Mouse (Mus musculus): ENCODE results near the gene Prkag2.

Prkag2 gene

DNA sequence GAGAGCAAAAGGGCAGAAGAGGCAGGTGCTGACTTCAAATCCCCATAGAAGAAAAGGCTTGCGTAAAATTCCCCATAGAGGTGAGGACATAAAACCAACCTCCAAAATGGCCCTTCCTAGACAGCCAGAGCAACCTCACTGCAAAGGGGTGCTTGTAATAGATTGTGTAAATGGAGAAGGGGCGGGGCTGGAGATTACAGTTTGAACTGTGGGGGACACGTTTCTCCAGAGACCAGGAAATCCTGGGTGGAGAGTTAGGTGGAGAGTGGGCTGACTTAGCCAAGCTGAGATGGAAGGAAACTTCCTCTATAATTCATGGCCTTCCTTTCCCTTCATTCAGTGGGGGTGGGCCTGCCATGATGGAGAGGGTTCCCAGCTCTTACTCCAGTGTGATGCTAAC lies 107.3 kb downstream of the Prkag2 start:
- DNase-seq = no peak

DNA sequence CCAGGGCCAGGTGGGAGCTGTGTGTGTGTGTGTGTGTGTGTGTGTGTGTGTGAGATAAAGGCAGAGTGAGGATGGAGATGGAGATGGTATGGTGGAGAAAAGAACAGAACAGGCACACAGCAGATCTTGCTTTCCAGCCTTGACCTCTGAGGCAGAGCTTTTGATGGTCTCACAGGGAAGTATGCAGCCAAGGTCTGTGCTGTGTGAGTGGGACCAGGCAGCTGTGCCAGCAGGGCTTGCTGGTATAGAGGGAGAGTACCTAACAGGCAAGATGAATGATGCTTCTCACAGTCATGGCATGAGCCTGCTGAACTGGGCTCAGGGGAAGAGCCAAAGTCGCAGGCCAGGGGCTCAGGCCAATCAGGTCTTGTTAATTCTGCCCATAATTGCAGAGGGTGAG lies 108.9 kb downstream of the Prkag2 start:
- DNase-seq = no peak

DNA sequence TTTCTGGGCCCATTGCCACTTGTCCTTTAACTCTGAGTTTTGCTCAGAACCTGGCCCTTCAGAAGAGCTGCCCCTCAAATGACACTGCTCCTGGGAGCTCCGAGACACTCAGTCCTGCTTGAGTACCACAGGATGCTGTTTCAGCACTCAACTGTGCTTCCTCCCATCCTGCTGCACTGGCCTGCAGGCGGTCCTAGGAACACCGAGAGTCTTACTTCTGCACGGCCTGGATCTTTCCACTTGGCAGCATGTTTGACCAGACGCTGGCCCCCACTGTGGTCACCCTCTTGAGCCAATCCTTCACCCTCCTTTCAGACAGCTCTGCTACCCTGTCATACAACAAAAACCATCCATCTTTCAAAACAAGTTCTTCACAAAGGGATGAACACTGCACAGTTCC lies 110.0 kb downstream of the Prkag2 start:
- DNase-seq = no peak

DNA sequence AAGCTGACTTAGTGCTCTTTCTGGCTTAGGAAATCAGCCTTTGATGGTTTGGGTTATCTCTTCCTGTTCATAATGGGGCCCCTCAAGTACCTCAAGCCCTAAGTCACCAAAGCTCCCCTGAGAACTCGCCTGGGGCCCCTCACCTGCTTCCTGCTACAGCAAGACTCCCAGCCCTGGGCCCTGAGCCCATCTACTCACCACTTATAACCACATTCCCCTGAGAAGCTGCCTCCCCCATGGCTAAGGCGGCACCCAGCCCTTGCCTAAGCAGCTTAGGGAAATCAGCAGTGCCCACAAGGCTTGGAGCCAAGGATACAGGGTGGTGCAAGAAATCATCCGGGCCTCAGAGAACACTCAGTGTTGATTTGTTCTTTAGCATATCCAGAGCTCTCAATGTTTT lies 110.8 kb downstream of the Prkag2 start:
- DNase-seq = peak; percentile 57 to 68

DNA sequence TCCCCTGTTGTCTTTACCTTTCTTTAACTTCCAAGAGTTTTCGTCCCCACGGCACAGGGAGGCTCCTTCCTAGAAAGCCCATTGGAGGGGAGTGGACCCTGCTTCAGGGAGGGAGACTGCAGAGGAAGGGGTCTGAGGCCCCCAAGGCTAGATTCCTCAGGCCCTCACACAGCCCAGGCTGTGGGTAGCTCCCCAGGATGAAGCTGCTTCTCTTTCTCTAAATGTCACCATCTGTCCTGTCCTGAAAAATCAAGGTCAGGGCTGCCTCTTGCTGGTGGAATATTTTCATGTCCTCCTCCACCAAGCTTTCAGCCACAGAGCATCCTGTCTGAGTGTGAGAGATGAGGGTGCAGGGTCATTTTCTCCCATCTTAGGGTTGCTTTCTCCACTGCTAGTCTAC lies 113.5 kb downstream of the Prkag2 start:
- no peak for DNase-seq

DNA sequence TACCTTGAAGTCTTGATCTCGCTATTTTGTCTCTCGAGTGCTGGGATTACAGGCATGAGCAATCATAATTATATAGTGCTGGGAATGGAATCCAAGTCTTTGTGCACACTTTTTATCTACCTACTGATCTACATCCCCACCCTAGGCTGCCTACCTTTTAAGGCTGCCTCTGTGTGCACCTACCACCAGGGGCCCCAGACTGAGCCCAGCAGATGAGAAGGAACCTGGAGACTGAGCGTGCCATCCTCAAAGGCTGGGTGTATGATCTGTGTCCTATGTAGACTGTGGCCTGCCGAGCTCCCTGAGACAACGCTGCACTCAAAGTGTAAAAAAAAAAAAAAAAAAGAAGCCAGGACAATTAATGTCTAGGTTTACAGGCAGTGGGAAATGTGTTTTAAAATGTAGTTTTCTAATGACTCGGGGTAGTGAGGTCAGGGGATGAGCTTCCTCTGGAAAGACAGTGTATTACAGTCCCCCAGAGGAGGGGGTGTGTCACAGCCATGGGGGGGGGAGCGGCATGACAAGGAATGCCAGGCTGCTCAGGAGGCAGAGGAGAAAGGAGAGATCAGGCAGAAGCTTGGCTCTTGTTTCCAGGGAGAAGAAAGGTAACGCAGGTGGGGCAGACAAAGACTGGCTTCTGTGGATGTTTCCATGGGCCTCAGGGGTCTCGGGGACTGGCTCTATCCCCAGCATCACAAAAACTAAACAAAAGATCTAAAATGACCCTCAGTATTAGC lies 114.1 kb downstream of the Prkag2 start:
- DNase-seq = no peak

DNA sequence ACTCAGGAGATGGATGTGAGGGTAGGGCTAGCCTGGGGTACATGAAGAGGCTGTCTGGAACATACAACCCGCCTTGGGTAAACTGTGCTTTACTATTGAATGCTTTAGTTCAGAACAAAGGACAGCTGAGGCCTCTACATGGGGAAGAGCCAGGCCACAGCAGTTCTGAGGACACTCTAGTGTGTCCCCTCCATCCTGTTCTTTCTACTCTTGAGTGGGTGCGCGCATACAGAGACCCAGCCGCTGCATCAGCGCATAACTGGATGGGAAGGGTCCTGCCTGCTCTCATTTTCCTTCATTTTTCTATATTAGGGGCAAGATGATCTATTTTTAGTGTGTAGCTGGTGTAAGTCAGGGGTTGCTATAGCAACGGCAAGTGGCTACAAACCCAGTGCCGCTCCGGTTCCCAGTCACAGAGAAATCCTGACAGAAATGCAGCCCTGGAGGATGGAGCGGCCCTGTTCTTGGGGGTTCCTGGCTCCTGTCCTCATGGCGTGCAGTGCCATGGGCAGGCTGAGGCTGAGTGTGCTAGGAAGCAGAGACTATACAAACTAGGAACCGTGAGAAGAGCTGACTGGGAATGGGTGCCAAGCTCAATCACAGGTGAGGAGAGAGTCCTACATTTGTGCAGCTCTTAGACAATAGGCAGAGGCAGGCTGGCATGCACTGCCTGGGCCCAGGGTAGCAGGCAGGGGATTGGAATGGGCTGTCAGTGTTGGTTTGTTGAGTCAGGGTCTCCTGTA lies 114.8 kb downstream of the Prkag2 start:
- DNase-seq = no peak

DNA sequence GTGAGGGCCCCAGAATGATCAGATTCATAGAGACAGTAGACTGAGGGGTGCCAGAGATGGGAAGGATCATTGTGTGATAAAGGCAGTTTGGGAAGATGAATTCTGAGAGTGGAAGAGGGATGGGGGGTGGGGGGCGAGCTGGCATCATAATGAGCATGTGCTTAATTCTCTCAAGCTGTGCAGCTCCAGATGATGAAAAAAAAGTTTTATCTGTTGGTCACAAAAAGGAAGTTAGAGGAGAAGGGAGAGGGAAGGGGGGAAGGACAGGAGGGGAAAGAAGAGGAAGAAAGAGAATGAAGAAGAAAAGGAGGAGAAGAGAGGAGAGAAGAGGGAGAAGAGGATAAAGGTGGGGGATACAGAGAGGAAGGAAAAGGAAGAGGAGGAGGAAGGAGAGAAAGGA lies 116.3 kb downstream of the Prkag2 start:
- DNase-seq = no peak

DNA sequence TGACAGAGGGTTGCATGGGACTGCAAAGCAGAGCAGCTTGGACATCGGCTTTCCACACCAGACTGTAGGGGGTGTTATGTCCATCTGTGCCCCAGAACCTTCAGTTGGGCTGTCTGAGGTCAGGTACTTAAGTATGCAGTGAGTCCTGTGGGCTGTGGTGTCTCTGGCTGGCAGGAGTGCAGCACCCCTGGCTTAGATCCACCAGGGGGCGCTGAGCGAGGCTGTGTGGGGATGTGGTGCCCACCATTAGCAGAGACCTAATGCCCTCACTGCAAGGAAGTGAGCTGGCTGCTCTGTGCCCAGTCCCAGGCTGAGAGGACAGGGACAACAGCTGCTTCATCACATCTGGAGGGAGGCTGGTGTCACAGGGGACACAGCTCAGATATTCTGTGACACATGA lies 116.9 kb downstream of the Prkag2 start:
- DNase-seq = peak; percentile 33 to 55

DNA sequence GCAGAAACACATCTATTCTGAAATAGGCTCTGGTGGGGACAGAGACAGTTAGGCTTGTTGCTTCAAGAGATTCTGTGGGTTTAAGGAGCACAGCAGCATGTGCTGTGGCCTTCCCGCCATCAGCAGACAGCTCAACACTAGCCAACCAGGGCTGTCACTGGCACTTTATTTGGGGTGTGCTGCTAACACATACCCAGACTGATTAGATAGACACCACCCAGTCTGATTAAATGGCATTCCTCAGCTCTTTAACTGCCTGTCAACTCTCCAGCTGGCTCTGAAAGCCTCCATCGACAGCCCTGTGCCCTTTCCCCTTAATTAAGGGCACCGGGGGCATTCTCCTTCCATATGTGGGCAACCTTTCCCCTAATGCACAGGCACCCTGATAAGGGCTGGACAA lies 118.2 kb downstream of the Prkag2 start:
- DNase-seq = no peak

DNA sequence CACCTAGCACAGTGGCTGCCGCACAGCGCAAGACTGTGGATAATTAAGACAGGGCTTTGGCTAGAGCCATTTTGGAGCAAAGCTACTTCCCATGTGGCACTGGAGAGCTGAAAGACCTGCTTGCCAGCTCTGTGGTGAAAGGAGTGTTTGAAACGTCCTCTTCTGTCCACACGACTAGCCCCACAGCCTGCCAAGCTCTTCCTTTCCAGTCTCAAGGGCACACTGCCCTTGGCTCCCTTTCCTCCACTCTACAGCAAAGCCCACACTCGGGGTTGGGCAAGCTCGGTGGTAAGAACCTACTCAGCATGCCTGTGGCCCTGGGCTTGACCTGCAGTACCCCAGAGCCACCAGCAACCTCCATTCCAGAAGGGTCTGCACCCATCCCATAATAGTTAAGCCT lies 118.7 kb downstream of the Prkag2 start:
- DNase-seq = peak; percentile 82 to 85

DNA sequence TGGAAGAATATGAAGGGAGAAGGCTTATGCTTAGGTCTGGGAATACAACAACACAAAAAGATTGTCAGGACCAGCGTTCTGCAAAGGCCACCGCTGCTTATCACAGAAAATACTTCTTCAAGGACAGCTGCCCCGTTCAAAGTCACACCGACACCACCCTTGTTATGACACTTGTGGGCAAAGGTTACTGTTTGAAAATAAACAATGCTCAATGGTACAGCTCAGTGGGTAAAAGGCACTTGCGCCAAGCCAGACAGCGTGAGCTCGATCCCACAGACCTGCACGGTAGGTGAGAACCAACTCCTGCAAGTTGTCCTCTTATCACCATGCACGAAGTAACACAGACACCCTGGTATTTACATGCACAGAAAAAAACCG lies 120.5 kb downstream of the Prkag2 start:
- no peak for DNase-seq

DNA sequence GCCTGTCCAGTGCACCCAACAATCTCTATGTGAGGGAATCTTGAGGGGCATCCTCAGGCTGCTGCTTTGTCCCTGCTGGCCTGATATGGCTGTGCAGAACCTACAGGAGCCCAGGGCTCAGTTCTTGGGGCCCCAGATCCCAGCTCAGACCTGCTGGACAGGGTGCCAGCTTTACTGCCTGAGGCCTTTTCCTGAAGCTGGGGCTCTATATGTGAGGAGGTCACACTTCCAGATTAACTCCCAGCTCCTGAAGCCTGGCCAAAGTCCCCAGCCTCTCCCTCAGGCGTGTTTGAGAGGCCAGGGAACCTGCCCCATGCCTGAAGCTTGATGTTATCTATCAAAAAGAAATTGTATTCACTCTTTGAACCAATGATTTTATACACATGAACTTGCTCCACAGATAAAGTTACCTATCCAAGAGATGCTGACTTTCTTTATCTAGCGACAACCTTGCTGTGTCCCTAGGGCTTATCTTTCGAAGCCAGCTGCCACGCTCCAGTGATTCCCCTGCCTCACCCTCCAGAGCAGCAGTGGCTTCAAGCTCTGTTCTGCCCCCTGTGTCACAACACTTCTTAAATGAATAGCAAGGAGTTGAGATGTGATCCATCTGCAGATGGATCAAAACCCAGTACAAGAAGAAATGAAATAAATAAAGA lies 121.0 kb downstream of the Prkag2 start:
- no peak for DNase-seq

DNA sequence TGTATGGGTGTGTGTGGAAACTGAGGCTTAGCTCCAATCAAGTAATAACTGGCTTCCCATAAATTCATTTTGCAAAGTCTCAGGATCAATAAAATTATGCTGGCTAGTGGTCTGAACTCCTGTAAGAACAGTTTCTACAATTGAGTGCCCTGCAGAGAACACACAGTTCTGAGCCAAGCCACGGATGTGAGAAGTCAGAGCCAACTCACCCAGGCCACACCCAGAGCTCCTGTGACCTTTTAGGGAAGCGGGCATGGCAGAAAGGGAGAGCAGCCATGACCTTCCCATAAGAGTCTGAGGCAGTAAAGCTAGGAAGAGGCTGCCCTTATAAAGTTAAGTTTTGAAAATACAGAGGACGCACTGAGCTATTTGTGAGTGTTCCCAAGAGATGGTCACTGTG lies 123.5 kb downstream of the Prkag2 start:
- DNase-seq = peak in 1 of 2 experiments; percentile 27

DNA sequence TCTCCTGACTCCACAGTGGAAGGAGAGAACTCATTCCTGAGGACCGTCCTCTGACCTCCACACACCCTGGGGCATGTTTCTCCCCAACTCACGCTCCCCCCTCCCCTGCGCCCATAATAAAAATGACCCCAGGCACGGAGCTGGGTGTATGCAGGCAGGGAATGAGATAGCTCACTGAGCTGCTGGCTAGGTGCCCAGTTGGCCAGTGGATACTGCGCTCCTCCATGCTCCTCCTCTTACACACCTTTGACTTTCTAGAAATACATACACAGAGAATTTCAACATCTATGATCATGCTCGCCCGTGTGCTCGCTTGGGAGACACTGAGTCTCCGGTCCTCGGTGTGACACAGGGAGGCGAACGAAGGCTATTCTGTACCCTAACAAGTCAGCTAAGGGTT lies 124.2 kb downstream of the Prkag2 start:
- DNase-seq = no peak

DNA sequence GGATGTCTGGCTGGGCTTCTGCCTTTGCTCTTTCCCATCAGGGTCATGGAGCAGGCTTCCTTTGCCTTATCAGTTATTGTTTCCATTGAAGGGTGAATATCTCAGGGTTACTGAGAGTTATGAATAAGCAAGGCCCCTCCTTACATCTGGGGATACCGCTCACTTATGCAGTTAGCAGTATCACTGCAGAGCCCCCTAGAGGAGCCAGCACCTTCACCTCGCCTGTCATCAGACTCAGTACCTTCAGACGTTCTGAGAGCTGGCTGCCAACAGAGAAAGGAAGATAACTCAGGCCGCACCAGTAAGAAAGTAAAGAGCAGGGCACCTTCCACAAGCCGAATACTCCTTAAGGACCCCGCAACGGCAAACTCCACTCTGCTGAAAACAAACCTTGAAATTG lies 125.3 kb downstream of the Prkag2 start:
- DNase-seq = no peak

DNA sequence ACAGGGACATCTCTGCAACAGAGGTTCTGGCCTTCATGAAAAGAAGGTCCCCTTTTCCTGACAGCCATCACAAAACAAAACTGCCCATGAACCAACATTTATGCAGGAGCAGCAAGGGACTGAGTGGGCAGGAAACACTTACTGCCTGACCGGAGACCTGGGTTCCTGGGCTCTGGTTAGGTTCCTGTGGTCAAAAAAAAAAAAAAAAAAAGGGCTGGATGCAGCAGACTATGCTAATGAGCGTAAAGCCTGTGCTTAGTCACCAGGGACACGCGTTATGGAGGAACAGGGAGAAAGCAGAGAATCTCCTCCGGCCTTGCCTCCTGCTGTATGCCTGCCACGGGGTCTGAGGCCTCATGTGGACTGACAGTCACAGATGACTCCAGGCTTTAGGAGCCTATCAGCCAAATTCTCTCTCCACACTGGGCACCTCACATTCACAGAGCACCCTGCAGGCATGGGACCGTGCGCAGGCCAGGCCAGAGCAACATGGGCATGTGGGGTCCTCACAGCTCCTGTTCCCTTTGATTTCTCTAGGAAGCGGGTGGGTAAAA lies 126.7 kb downstream of the Prkag2 start:
- DNase-seq = no peak

DNA sequence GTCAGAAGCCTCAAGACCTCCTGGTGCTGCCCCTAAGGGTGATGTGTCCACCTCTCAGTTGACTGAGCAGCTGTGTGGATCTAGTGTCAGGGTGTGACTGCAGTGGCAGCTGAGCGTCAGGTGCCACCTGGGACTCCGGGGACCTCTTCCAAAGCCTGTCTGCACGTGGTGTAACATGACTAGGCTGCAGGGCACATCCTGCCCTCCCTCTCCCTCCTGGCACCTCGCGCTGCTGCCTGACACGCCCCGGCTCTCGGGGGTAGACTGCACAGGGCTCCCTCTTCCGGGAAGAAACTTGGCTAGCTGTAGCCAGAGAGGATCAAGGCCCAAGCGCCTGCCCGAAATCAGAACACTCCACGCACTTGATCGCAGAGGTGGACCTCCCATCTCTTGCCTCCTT lies 127.2 kb downstream of the Prkag2 start:
- DNase-seq = peak; percentile 75 to 85

DNA sequence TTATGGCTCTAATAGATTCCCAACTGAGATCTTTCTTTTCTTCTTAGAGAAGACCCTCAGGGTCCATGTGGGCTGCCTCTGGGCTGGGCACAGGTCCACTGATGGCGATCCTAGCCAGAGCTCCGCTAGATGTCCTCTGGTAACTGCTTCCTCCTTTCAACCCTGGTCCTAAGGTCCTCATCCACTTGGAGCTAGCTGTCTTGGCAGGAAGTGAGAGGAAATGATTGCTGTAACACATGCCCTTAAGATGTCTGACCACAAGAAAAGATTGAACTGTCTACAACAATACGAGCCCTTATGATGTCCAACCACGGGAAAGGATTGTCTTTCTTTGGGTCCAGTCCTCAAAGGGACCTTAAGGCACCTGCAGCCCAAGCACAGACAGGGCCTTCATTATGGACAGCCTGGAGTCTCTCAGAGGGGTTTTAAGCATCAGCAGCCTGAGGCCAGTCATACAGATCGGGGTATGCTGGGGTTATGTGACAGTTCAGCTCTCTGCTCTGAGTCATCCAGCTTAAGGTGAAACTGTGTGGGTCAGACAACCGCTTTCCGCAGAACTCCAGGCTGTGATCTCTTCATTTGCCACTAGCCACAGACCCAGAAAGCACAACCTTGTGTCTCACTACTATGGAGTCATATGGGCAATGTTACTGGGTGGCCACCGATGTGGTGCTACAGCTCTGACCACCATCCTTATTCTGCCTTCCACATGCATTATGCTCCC lies 129.7 kb downstream of the Prkag2 start:
- DNase-seq = no peak

DNA sequence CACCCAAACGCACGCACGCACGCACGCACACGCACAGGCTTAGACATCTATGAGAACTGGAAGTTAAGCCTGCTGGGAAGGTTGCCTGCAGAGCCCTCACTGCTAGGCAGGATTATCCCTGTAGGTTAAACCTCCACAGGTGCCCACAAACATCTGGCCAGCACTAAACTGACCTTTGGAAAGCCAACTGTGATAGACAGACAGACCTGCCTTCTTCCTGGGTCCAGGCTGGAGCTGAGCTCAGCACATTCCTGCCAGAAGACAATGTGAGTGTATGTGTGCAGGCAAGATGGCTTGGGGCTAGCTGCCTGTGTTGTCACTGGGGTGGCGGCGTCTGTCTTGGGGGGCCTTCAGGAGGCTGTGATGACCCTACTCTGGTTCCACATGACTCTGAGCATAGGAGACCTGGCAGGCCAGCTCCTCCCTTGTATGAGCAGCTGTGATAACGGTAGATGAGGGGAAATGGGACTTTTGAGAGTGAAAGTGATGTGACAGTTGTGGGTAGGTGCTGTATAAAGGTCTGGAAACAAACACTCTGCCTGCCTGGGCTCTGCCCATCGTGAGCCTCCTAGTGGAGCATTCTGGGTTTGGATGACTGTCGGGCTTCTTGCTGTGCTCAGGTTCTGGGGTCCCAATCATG lies 131.1 kb downstream of the Prkag2 start:
- DNase-seq = no peak

DNA sequence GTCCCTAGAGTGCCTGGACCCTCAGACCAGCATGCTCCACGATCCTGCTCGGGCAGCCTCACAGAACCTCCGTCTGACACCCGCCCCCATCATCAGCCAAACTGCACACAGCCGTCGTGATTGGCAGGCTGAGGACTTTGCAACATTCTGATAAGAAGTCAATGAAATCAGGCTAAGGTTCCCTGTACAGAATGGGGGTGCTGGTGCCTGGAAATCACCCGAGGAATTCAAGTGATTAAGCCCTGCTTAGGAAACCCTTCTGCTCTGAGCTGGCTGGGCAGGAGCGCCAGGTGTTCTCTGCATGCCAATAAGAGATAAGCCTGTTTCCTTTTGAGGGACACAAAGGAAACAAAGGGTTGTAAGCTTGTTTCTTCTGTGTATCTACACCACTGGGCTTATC lies 131.7 kb downstream of the Prkag2 start:
- no peak for DNase-seq

DNA sequence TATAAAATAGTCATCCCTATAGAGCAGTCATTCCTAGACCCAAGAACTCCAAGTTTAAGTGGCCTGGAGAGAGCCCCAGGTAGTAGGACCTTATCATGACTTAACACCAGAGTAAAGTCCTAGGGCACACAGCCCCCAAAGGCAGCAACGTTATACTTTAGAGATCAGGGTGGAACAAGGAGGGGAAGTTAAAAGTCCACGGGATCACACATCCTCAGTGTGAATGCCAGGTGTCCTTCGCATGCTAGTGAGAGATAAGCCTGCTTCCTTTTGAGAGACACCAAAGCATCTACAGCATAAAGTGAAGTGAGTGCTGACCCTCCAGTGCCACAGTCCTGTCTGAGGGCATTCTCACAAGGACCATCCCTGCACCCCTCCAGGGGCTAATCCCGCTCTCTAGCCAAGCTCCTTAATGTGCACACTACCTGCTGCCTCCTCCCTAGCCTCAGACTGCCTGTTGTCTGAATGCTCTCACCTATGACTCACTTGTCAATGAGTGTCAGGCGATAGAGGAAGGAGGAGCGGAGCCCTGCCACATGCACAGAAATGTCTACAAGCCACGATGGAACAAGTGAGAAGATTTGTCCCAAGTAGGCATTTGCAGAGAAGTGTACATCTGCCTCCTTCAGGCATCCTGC lies 132.4 kb downstream of the Prkag2 start:
- no peak for DNase-seq
